Mouse (Mus musculus) neural tube, embryonic 12.5 days (tissue): Measurements from ENCODE around the gene 1700129C05Rik. TPM values are rescaled to one million over a fixed set of nuclear protein-coding genes. Genes with fewer than 3 reads are reported as not detected.

Source experiments
- polyA plus RNA-seq: library from polyadenylated mRNA; unstranded; fragments of >200 nt; fragmentation: Nextera tagmentation; extraction: Ambion mirVana; gene quantifications from 2 replicates; pipeline ENCODE4 v1.2.1, GENCODE M21; 2016

The 1700129C05Rik gene
- polyA plus RNA-seq, 1 experiment from 2014 or later = not detected

Other genes starting within 250 kb of the 1700129C05Rik start
- not detected in 2 replicates for gene Gm5142, start 35.9 kb upstream of the 1700129C05Rik start, polyA plus RNA-seq
- 98.8 and 100 TPM in 2 replicates for gene Rcbtb1, start 58.3 kb upstream of the 1700129C05Rik start, polyA plus RNA-seq
- gene Gm6904, start 117.3 kb upstream of the 1700129C05Rik start, polyA plus RNA-seq = not detected in 2 replicates
- gene Phf11a, start 154.6 kb upstream of the 1700129C05Rik start, polyA plus RNA-seq = not detected in 2 replicates
- gene Phf11b, start 198.5 kb upstream of the 1700129C05Rik start, polyA plus RNA-seq = 0.33 and 0.51 TPM in 2 replicates
- gene Phf11d, start 222.6 kb upstream of the 1700129C05Rik start, polyA plus RNA-seq = 0.31 and 0.55 TPM in 2 replicates